Mouse (Mus musculus) thymus, postnatal 0 days (tissue): ENCODE results near the gene Vax2. TPM values are rescaled to one million over a fixed set of nuclear protein-coding genes. Genes with fewer than 3 reads are reported as not detected.

Source experiments
- DNase-seq: peaks from one replicate; pipeline ENCODE4 v3.0.0-alpha.2; 2015; ENCODE audit warnings: low spot score
- polyA plus RNA-seq: library from polyadenylated mRNA; unstranded; fragments of >200 nt; fragmentation: Nextera tagmentation; extraction: Ambion mirVana; gene quantifications from 2 replicates; pipeline ENCODE4 v1.2.1, GENCODE M21; 2015

Gene Vax2
- polyA plus RNA-seq = not detected in 2 replicates

GRCm38 (mm10) chr6:83711067-83711675, at the start of gene Vax2:
Gene Vax2 (plus strand): TSS chr6:83711264.
- DNase-seq = no peak

GRCm38 (mm10) chr6:83665009-83665408, 46.1 kb upstream of the Vax2 start:
- DNase-seq = no peak

GRCm38 (mm10) chr6:83673395-83673794, 37.7 kb upstream of the Vax2 start:
- peak; percentile 84 for DNase-seq

GRCm38 (mm10) chr6:83677757-83678156, 33.3 kb upstream of the Vax2 start, which contains the start of gene Cd207:
Gene Cd207 (minus strand): TSS chr6:83677857.
- no peak for DNase-seq

- DNase-seq = no peak
These were observed 21.7 kb upstream of the Vax2 start for GRCm38 (mm10) chr6:83689374-83689773.

GRCm38 (mm10) chr6:83690277-83690676, 20.8 kb upstream of the Vax2 start:
- DNase-seq = peak; percentile 56

- no peak for DNase-seq
These were observed 20.1 kb upstream of the Vax2 start for GRCm38 (mm10) chr6:83690936-83691335.

GRCm38 (mm10) chr6:83692962-83693361, 18.1 kb upstream of the Vax2 start:
- no peak for DNase-seq

- DNase-seq = peak; percentile 83
These were observed 17.2 kb upstream of the Vax2 start for GRCm38 (mm10) chr6:83693835-83694234.

GRCm38 (mm10) chr6:83695731-83696130, 15.3 kb upstream of the Vax2 start:
- no peak for DNase-seq

GRCm38 (mm10) chr6:83696684-83697083, 14.4 kb upstream of the Vax2 start:
- no peak for DNase-seq

- no peak for DNase-seq
These were observed 13.1 kb upstream of the Vax2 start for GRCm38 (mm10) chr6:83697932-83698331.

GRCm38 (mm10) chr6:83699971-83700370, 11.1 kb upstream of the Vax2 start:
- no peak for DNase-seq

GRCm38 (mm10) chr6:83701001-83701400, 10.1 kb upstream of the Vax2 start:
- no peak for DNase-seq

- DNase-seq = no peak
These were observed 8.7 kb upstream of the Vax2 start for GRCm38 (mm10) chr6:83702146-83702999.

- DNase-seq = no peak
These were observed 7.9 kb upstream of the Vax2 start for GRCm38 (mm10) chr6:83703000-83703721.

GRCm38 (mm10) chr6:83703722-83704078, 7.4 kb upstream of the Vax2 start:
- no peak for DNase-seq

- no peak for DNase-seq
These were observed 6.8 kb upstream of the Vax2 start for GRCm38 (mm10) chr6:83704294-83704693.

- no peak for DNase-seq
These were observed 6.4 kb upstream of the Vax2 start for GRCm38 (mm10) chr6:83704701-83705100.

GRCm38 (mm10) chr6:83707738-83708510, 3.1 kb upstream of the Vax2 start:
- DNase-seq = no peak

GRCm38 (mm10) chr6:83710361-83711066, 550 bp upstream of the Vax2 start:
- DNase-seq = no peak
